Mouse (Mus musculus) MEL (cell line): ENCODE data around the gene Tmed1. TPM values are rescaled to one million over a fixed set of nuclear protein-coding genes. Genes with fewer than 3 reads are reported as not detected.

Experiments
- DNase-seq: peaks from one replicate; pipeline ENCODE4 v3.0.0; 2011; ENCODE audit warnings: low read depth, low spot score
- H3K27ac ChIP-seq: 2 replicates; pipeline ENCODE4 v1.5.1; 2012; ENCODE audit warnings: low read depth, mild to moderate bottlenecking, control low read depth, low read length, moderate library complexity; ENCODE audit not compliant: control insufficient read depth
- H3K27me3 ChIP-seq, 2 experiments: fragments of 150-350 bp in 1 of 2; sonication (generic) in 1 of 2; 2 replicates each; pipeline ENCODE4 v1.6.1; 2012; ENCODE audit warnings: low read length in 2 of 2, mild to moderate bottlenecking in 2 of 2, improper control_type of control experiment in 1 of 2, moderate library complexity in 1 of 2; ENCODE audit not compliant: insufficient read depth in 2 of 2, control insufficient read depth in 1 of 2
- H3K36me3 ChIP-seq, 2 experiments: 2 replicates each; pipeline ENCODE4 v1.6.1; 2012 to 2014; ENCODE audit warnings: low read length in 2 of 2, improper control_type of control experiment in 1 of 2, inconsistent platforms in 1 of 2, mild to moderate bottlenecking in 1 of 2; ENCODE audit not compliant: insufficient read depth in 2 of 2, control insufficient read depth in 1 of 2
- H3K4me1 ChIP-seq, 2 experiments: fragments of 150-350 bp in 1 of 2; sonication (generic) in 1 of 2; 2 replicates each; pipeline ENCODE4 v1.6.1; 2012; ENCODE audit warnings: low read length in 2 of 2, improper control_type of control experiment in 1 of 2, mild to moderate bottlenecking in 1 of 2; ENCODE audit not compliant: insufficient read depth in 2 of 2, control insufficient read depth in 1 of 2
- H3K4me3 ChIP-seq, 2 experiments: fragments of 150-350 bp in 1 of 2; sonication (generic) in 1 of 2; 2 replicates each; pipeline ENCODE4 v1.5.1; 2012; ENCODE audit warnings: low read depth in 2 of 2, low read length in 2 of 2, mild to moderate bottlenecking in 2 of 2, moderate library complexity in 2 of 2, control low read depth in 1 of 2, improper control_type of control experiment in 1 of 2; ENCODE audit not compliant: control insufficient read depth in 1 of 2, insufficient read depth in 1 of 2
- H3K79me2 ChIP-seq: 2 replicates; pipeline ENCODE4 v1.6.1; 2012; ENCODE audit warnings: mild to moderate bottlenecking, low read length, moderate library complexity; ENCODE audit not compliant: control insufficient read depth, poor library complexity, insufficient read depth
- H3K9ac ChIP-seq: 2 replicates; pipeline ENCODE4 v1.6.1; 2012; ENCODE audit warnings: low read depth, mild to moderate bottlenecking, control low read depth, low read length, moderate library complexity; ENCODE audit not compliant: control insufficient read depth, poor library complexity, severe bottlenecking
- H3K9me3 ChIP-seq: fragments of 150-350 bp; sonication (generic); replicated peaks from 2 replicates; pipeline ENCODE4 v1.6.1; 2012; ENCODE audit warnings: mild to moderate bottlenecking, low read length, improper control_type of control experiment, moderate library complexity; ENCODE audit not compliant: insufficient read depth
- BHLHE40 ChIP-seq: IDR thresholded peaks from 2 replicates; pipeline ENCODE4 v1.6.1; 2012; ENCODE audit warnings: low read depth, mild to moderate bottlenecking, inconsistent platforms, low read length, improper control_type of control experiment, borderline replicate concordance
- CHD1 ChIP-seq: IDR thresholded peaks from 2 replicates; pipeline ENCODE4 v1.6.1; 2012; ENCODE audit warnings: low read depth, mild to moderate bottlenecking, inconsistent platforms, low read length, improper control_type of control experiment
- CHD2 ChIP-seq: IDR thresholded peaks from 2 replicates; pipeline ENCODE4 v1.6.1; 2011; ENCODE audit warnings: low read length, improper control_type of control experiment
- CTCF ChIP-seq, 3 experiments: IDR thresholded peaks in 2 of 3; conservative IDR thresholded peaks in 1 of 3; 2 replicates each; pipeline ENCODE4 v1.5.1; 2011 to 2012; ENCODE audit warnings: low read length in 3 of 3, low read depth in 2 of 3, mild to moderate bottlenecking in 2 of 3, improper control_type of control experiment in 1 of 3, inconsistent platforms in 1 of 3, mixed read lengths in 1 of 3, moderate library complexity in 1 of 3; ENCODE audit not compliant: control insufficient read depth in 1 of 3, insufficient read depth in 1 of 3, poor library complexity in 1 of 3, severe bottlenecking in 1 of 3
- E2F4 ChIP-seq: IDR thresholded peaks from 2 replicates; pipeline ENCODE4 v1.6.1; 2011; ENCODE audit warnings: low read depth, low read length, improper control_type of control experiment, borderline replicate concordance
- ELF1 ChIP-seq: IDR thresholded peaks from 2 replicates; pipeline ENCODE4 v1.6.1; 2014; ENCODE audit warnings: low read depth, mild to moderate bottlenecking, inconsistent platforms, low read length, improper control_type of control experiment, moderate library complexity
- EP300 ChIP-seq, 2 experiments: IDR thresholded peaks; 2 replicates each; pipeline ENCODE4 v1.6.1; 2011; ENCODE audit warnings: improper control_type of control experiment in 2 of 2, low read length in 2 of 2, low read depth in 1 of 2, mild to moderate bottlenecking in 1 of 2
- ETS1 ChIP-seq: IDR thresholded peaks from 2 replicates; pipeline ENCODE4 v1.6.1; 2012; ENCODE audit warnings: low read depth, mild to moderate bottlenecking, inconsistent platforms, low read length, improper control_type of control experiment, moderate library complexity
- HCFC1 ChIP-seq: IDR thresholded peaks from 2 replicates; pipeline ENCODE4 v1.6.1; 2012; ENCODE audit warnings: low read depth, mild to moderate bottlenecking, inconsistent platforms, low read length, improper control_type of control experiment, moderate library complexity
- JUND ChIP-seq: IDR thresholded peaks from 2 replicates; pipeline ENCODE4 v1.6.1; 2011; ENCODE audit warnings: low read depth, mild to moderate bottlenecking, improper control_type of control experiment, low read length
- KAT2A ChIP-seq: conservative IDR thresholded peaks from 2 replicates; pipeline ENCODE4 v1.6.1; 2012; ENCODE audit warnings: low read depth, low read length, improper control_type of control experiment, inconsistent platforms
- MAFK ChIP-seq: IDR thresholded peaks from 2 replicates; pipeline ENCODE4 v1.6.1; 2011; ENCODE audit warnings: low read depth, mild to moderate bottlenecking, low read length, improper control_type of control experiment, borderline replicate concordance
- MAX ChIP-seq: IDR thresholded peaks from 2 replicates; pipeline ENCODE4 v1.6.1; 2011; ENCODE audit warnings: low read length, improper control_type of control experiment
- MAZ ChIP-seq: IDR thresholded peaks from 2 replicates; pipeline ENCODE4 v1.6.1; 2012; ENCODE audit warnings: low read depth, mild to moderate bottlenecking, inconsistent platforms, low read length, improper control_type of control experiment
- MEF2A ChIP-seq: IDR thresholded peaks from 2 replicates; pipeline ENCODE4 v1.6.1; 2014; ENCODE audit warnings: low read depth, mild to moderate bottlenecking, inconsistent platforms, low read length, improper control_type of control experiment; ENCODE audit not compliant: poor library complexity, insufficient replicate concordance, severe bottlenecking; ENCODE audit errors: extremely low read depth
- MXI1 ChIP-seq: IDR thresholded peaks from 2 replicates; pipeline ENCODE4 v1.6.1; 2011; ENCODE audit warnings: mild to moderate bottlenecking, low read depth, low read length, improper control_type of control experiment
- MYB ChIP-seq: IDR thresholded peaks from 2 replicates; pipeline ENCODE4 v1.6.1; 2011; ENCODE audit warnings: mild to moderate bottlenecking, low read depth, low read length, improper control_type of control experiment
- MYC ChIP-seq: IDR thresholded peaks from 2 replicates; pipeline ENCODE4 v1.6.1; 2011; ENCODE audit warnings: low read depth, mild to moderate bottlenecking, low read length, improper control_type of control experiment, moderate library complexity
- NELFE ChIP-seq: IDR thresholded peaks from 2 replicates; pipeline ENCODE4 v1.6.1; 2011; ENCODE audit warnings: low read depth, low read length, improper control_type of control experiment
- NRF1 ChIP-seq: IDR thresholded peaks from 2 replicates; pipeline ENCODE4 v1.6.1; 2014; ENCODE audit warnings: low read depth, mild to moderate bottlenecking, inconsistent platforms, low read length, improper control_type of control experiment, moderate library complexity; ENCODE audit not compliant: poor library complexity, insufficient read depth, severe bottlenecking
- POLR2A ChIP-seq, 2 experiments: IDR thresholded peaks; 2 replicates each; pipeline ENCODE4 v1.6.1; 2011 to 2012; ENCODE audit warnings: low read length in 2 of 2, mild to moderate bottlenecking in 2 of 2, control low read depth in 1 of 2, improper control_type of control experiment in 1 of 2, low read depth in 1 of 2, moderate library complexity in 1 of 2; ENCODE audit not compliant: control insufficient read depth in 1 of 2, insufficient read depth in 1 of 2, poor library complexity in 1 of 2
- POLR2AphosphoS2 ChIP-seq: IDR thresholded peaks from 2 replicates; pipeline ENCODE4 v1.6.1; 2011; ENCODE audit warnings: low read length, improper control_type of control experiment
- POLR2AphosphoS5 ChIP-seq: IDR thresholded peaks from 2 replicates; pipeline ENCODE4 v1.6.1; 2012; ENCODE audit warnings: low read depth, borderline replicate concordance, mild to moderate bottlenecking, inconsistent platforms, low read length, moderate library complexity, mixed read lengths
- RAD21 ChIP-seq: IDR thresholded peaks from 2 replicates; pipeline ENCODE4 v1.6.1; 2011; ENCODE audit warnings: mild to moderate bottlenecking, low read depth, low read length, improper control_type of control experiment
- RCOR1 ChIP-seq: IDR thresholded peaks from 2 replicates; pipeline ENCODE4 v1.6.1; 2012; ENCODE audit warnings: low read depth, mild to moderate bottlenecking, inconsistent platforms, low read length, improper control_type of control experiment
- SIN3A ChIP-seq: IDR thresholded peaks from 2 replicates; pipeline ENCODE4 v1.6.1; 2012; ENCODE audit warnings: low read length, improper control_type of control experiment, inconsistent platforms
- SMC3 ChIP-seq: IDR thresholded peaks from 2 replicates; pipeline ENCODE4 v1.6.1; 2011; ENCODE audit warnings: low read depth, low read length, improper control_type of control experiment
- TAL1 ChIP-seq: IDR thresholded peaks from 2 replicates; pipeline ENCODE4 v1.6.1; 2012; ENCODE audit warnings: mild to moderate bottlenecking, inconsistent platforms, low read length, moderate library complexity, mixed read lengths
- TBP ChIP-seq: IDR thresholded peaks from 2 replicates; pipeline ENCODE4 v1.8.0; 2011; ENCODE audit warnings: low read depth, low read length, improper control_type of control experiment
- TCF12 ChIP-seq: IDR thresholded peaks from 2 replicates; pipeline ENCODE4 v1.6.1; 2014; ENCODE audit warnings: low read depth, mild to moderate bottlenecking, inconsistent platforms, low read length, improper control_type of control experiment, moderate library complexity
- UBTF ChIP-seq: IDR thresholded peaks from 2 replicates; pipeline ENCODE4 v1.6.1; 2012; ENCODE audit warnings: low read depth, mild to moderate bottlenecking, inconsistent platforms, low read length, improper control_type of control experiment, moderate library complexity, borderline replicate concordance; ENCODE audit not compliant: insufficient read depth
- USF1 ChIP-seq: IDR thresholded peaks from 2 replicates; pipeline ENCODE4 v1.6.1; 2014; ENCODE audit warnings: low read depth, mild to moderate bottlenecking, inconsistent platforms, low read length, improper control_type of control experiment, moderate library complexity
- USF2 ChIP-seq, 2 experiments: IDR thresholded peaks; 2 replicates each; pipeline ENCODE4 v1.6.1; 2011 to 2012; ENCODE audit warnings: improper control_type of control experiment in 2 of 2, low read length in 2 of 2, borderline replicate concordance in 1 of 2, inconsistent platforms in 1 of 2, low read depth in 1 of 2, mild to moderate bottlenecking in 1 of 2; ENCODE audit not compliant: insufficient read depth in 1 of 2
- ZC3H11A ChIP-seq: IDR thresholded peaks from 2 replicates; pipeline ENCODE4 v1.6.1; 2012; ENCODE audit warnings: low read depth, mild to moderate bottlenecking, inconsistent platforms, low read length, improper control_type of control experiment
- ZKSCAN1 ChIP-seq: IDR thresholded peaks from 2 replicates; pipeline ENCODE4 v1.6.1; 2012; ENCODE audit warnings: low read depth, mild to moderate bottlenecking, inconsistent platforms, low read length, improper control_type of control experiment, moderate library complexity
- ZMIZ1 ChIP-seq: IDR thresholded peaks from 2 replicates; pipeline ENCODE4 v1.6.1; 2012; ENCODE audit warnings: low read depth, mild to moderate bottlenecking, inconsistent platforms, low read length, improper control_type of control experiment, moderate library complexity
- ZNF384 ChIP-seq: IDR thresholded peaks from 2 replicates; pipeline ENCODE4 v1.6.1; 2012; ENCODE audit warnings: low read depth, mild to moderate bottlenecking, inconsistent platforms, low read length, improper control_type of control experiment
- polyA plus RNA-seq, 2 experiments: library from polyadenylated mRNA; stranded (reverse) in 1 of 2; unstranded in 1 of 2; fragments of >175 nt in 1 of 2; fragments of >200 nt in 1 of 2; gene quantifications; 2 replicates each; pipeline versions ENCODE4 v1.2.1 to v1.2.4; 2012; ENCODE audit warnings: low replicate concordance in 2 of 2, low read depth in 1 of 2; ENCODE audit not compliant: insufficient read length in 2 of 2, insufficient read depth in 1 of 2, missing spikeins in 1 of 2
- total RNA-seq: library from RNA; depleted of rRNA; stranded (reverse); fragments of 300-350 nt; gene quantifications from 2 replicates; pipeline ENCODE4 v1.2.3, GENCODE M21; 2012

The Tmed1 gene
- total and polyA plus RNA-seq, 3 experiments: 89.4 to 146 TPM; not detected in 1

DNA sequence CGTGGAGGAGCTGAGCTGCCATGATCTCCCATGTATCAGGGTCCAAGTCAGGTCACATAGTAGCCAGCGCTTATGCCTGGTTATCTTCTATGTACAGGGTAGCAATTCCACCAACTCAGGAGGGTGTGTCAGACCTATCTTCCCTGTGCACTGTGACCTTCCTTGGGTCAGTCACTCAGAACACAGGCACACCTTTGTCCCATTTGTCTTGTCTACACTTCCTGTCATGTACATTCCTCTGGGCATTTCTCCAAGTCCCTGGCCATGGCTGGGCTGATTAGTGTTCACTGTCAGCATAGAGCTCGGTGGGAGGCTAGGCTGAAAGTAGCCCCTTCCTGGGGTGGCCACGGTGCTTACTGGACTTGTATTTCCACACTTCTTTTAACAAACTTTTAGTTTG lies 48.3 kb upstream of the Tmed1 start:
- H3K4me1 ChIP-seq: peaks cover 21 to 35% of the 10 kb centered on the region in 2 experiments
- peak; percentile 86 for DNase-seq
- H3K4me3 ChIP-seq: no peak overlapping the region
- no peak for TF ChIP-seq NELFE
- TF ChIP-seq ETS1: peak; percentile 79
- 0 out of 2 replicates have a peak, but pooled peaks have one; percentile 10 for TF ChIP-seq NRF1
- TF ChIP-seq SIN3A: peak; percentile 28; the same call in 1 of the 2 replicates
- peak; percentile 98 for TF ChIP-seq TAL1
- no peak for TF ChIP-seq E2F4
- TF ChIP-seq ZNF384: no peak
- TF ChIP-seq HCFC1: no peak
- no peak for TF ChIP-seq TBP
- TF ChIP-seq CHD1: no peak
- TF ChIP-seq MAZ: no peak
- TF ChIP-seq POLR2A (IDR thresholded peaks at IDR 0.05; ENCODE audit: control insufficient read depth in 1 of 2, insufficient read depth in 1 of 2, low read depth in 1 of 2, low read length in 2 of 2, poor library complexity in 1 of 2): no peak; a peak in 1 of 4 replicates
- no peak for TF ChIP-seq USF2 (IDR thresholded peaks at IDR 0.05; ENCODE audit: borderline replicate concordance in 1 of 2, insufficient read depth in 1 of 2, low read depth in 1 of 2, low read length in 2 of 2)
- no peak for TF ChIP-seq ELF1
- 0 out of 2 replicates have a peak, but pooled peaks have one; percentile 6 for TF ChIP-seq ZMIZ1
- no peak; the same call in 1 of the 2 replicates for TF ChIP-seq MXI1
- TF ChIP-seq SMC3: no peak
- no peak for TF ChIP-seq CTCF (IDR thresholded peaks at IDR 0.05 in 2 of 3, conservative IDR thresholded peaks at IDR 0.05 in 1 of 3; ENCODE audit: control insufficient read depth in 1 of 3, insufficient read depth in 1 of 3, low read depth in 2 of 3, low read length in 3 of 3, poor library complexity in 1 of 3, severe bottlenecking in 1 of 3)
- TF ChIP-seq RAD21: no peak
- TF ChIP-seq ZC3H11A: no peak
- no peak; the same call in 1 of the 2 replicates for TF ChIP-seq RCOR1
- TF ChIP-seq MAFK: peak; percentile 54; the same call in 1 of the 2 replicates
- TF ChIP-seq ZKSCAN1: no peak
- peak; percentile 35; the same call in 1 of the 2 replicates for TF ChIP-seq BHLHE40
- TF ChIP-seq TCF12: peak; percentile 93
- 0 out of 2 replicates have a peak, but pooled peaks have one; percentile 20 for TF ChIP-seq MYB
- no peak for TF ChIP-seq CHD2
- peak; percentile 74; the same call in 1 of the 2 replicates for TF ChIP-seq POLR2AphosphoS5
- TF ChIP-seq KAT2A: no peak
- TF ChIP-seq MYC: peak; percentile 71; the same call in 1 of the 2 replicates
- no peak for TF ChIP-seq UBTF
- no peak; the same call in 1 of the 2 replicates for TF ChIP-seq POLR2AphosphoS2
- peak; percentile 96 to 97 for TF ChIP-seq EP300 (IDR thresholded peaks at IDR 0.05; ENCODE audit: low read depth in 1 of 2, low read length in 2 of 2)
- TF ChIP-seq USF1: 0 out of 2 replicates have a peak, but pooled peaks have one; percentile 9
- TF ChIP-seq MAX: peak; percentile 61
- TF ChIP-seq JUND: no peak
- TF ChIP-seq MEF2A: no peak; the same call in 1 of the 2 replicates

More for the DNA sequence above, 48.3 kb upstream of the Tmed1 start:
- Histone ChIP-seq H3K27me3 (no peaks in the 10 kb centered on the region), H3K36me3 (peaks cover 33 to 55% of the 10 kb centered on the region in 2 experiments), H3K27ac (peak overlapping the region; percentile 38), H3K79me2 (peaks cover 55% of the 10 kb centered on the region), H3K9ac (no peak overlapping the region), H3K9me3 (no peaks in the 10 kb centered on the region)
